Mouse (Mus musculus) limb, embryonic 12.5 days (tissue): ENCODE results near the gene Mtg2. TPM values are rescaled to one million over a fixed set of nuclear protein-coding genes. Genes with fewer than 3 reads are reported as not detected.

Source experiments
- ATAC-seq: fragments of 200-750 bp; cut with Nextera tagmentation; 2 replicates; pipeline ENCODE4 v1.8.0; 2017; ENCODE audit warnings: low read depth, moderate TSS enrichment; ENCODE audit not compliant: insufficient number of reproducible peaks, insufficient read depth, low FRiP score, low TSS enrichment
- H3K27ac ChIP-seq: fragments of 300-500 bp; sonication (generic); 2 replicates; pipeline ENCODE4 v1.5.1; 2016; ENCODE audit warnings: mild to moderate bottlenecking, moderate library complexity
- H3K27me3 ChIP-seq: fragments of 300-500 bp; sonication (generic); 2 replicates; pipeline ENCODE4 v1.6.1; 2016; ENCODE audit warnings: mild to moderate bottlenecking, moderate library complexity
- H3K36me3 ChIP-seq: fragments of 300-500 bp; sonication (generic); 2 replicates; pipeline ENCODE4 v1.6.1; 2016; ENCODE audit warnings: mild to moderate bottlenecking, moderate library complexity
- H3K4me1 ChIP-seq: fragments of 300-500 bp; sonication (generic); replicated peaks from 2 replicates; pipeline ENCODE4 v1.6.1; 2016
- H3K4me2 ChIP-seq: fragments of 300-500 bp; sonication (generic); 2 replicates; pipeline ENCODE4 v1.6.1; 2016; ENCODE audit warnings: mild to moderate bottlenecking, moderate library complexity
- H3K4me3 ChIP-seq: fragments of 300-500 bp; sonication (generic); replicated peaks from 2 replicates; pipeline ENCODE4 v1.5.1; 2016; ENCODE audit warnings: mild to moderate bottlenecking
- H3K9ac ChIP-seq: fragments of 300-500 bp; sonication (generic); replicated peaks from 2 replicates; pipeline ENCODE4 v1.6.1; 2016; ENCODE audit warnings: mild to moderate bottlenecking, moderate library complexity
- H3K9me3 ChIP-seq: fragments of 300-500 bp; sonication (generic); 2 replicates; pipeline ENCODE4 v1.6.1; 2016; ENCODE audit warnings: mild to moderate bottlenecking, moderate library complexity
- WGBS: fragments of 180-500 bp; shearing (Covaris S2); methylation state at CpG from one replicate; pipeline ENCODE4 v1.1.7; 2016; 5-methylcytosine and 5-hydroxymethylcytosine counted together
- polyA plus RNA-seq: library from polyadenylated mRNA; unstranded; fragments of >200 nt; fragmentation: Nextera tagmentation; extraction: Ambion mirVana; gene quantifications from 2 replicates; pipeline ENCODE4 v1.2.1, GENCODE M21; 2016

The Mtg2 gene
- polyA plus RNA-seq, 1 experiment from 2014 or later: 30.9 TPM

DNA sequence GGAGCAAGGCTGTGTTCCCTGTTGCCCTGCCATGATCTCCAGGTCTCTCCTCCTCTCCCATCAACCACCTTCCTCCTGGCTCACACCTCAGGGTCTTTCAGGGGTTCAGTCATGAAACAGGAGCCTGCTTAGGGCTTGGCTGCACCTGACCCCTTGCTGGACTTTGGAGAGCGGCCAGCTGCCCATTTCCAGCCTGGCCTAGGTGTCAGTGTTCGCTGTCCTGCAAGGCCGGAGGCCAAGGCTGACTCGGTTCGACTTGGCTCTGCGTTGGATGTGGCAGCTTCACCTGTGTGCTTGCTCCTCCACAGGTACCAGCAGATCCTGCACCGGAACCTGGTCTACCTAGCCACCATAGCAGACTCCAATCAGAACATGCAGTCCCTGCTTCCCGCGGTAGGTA is 17.4 kb upstream of the Mtg2 start:
- Histone ChIP-seq H3K4me3 (no peak overlapping the region), H3K36me3 (peaks cover 56% of the 10 kb centered on the region), H3K9ac (no peak overlapping the region), H3K27me3 (no peaks in the 10 kb centered on the region), H3K27ac (no peak overlapping the region), H3K4me1 (no peaks in the 10 kb centered on the region; the same call in 1 of the 2 replicates), H3K4me2 (no peak overlapping the region), H3K9me3 (no peaks in the 10 kb centered on the region)
- WGBS: 93% methylated on average over 9 of the region's 9 CpGs
- no peak for ATAC-seq

- Histone ChIP-seq H3K9me3 (no peaks in the 10 kb centered on the region), H3K9ac (no peak overlapping the region), H3K4me3 (no peak overlapping the region), H3K4me2 (no peak overlapping the region), H3K4me1 (no peaks in the 10 kb centered on the region), H3K36me3 (peaks cover 80% of the 10 kb centered on the region), H3K27ac (no peak overlapping the region), H3K27me3 (no peaks in the 10 kb centered on the region)
- no peak for ATAC-seq
- 95% methylated on average over 11 of the region's 11 CpGs for WGBS
Observed at GRCm38 (mm10) chr2:180063338-180064131, 6.9 kb upstream of the Mtg2 start.

DNA sequence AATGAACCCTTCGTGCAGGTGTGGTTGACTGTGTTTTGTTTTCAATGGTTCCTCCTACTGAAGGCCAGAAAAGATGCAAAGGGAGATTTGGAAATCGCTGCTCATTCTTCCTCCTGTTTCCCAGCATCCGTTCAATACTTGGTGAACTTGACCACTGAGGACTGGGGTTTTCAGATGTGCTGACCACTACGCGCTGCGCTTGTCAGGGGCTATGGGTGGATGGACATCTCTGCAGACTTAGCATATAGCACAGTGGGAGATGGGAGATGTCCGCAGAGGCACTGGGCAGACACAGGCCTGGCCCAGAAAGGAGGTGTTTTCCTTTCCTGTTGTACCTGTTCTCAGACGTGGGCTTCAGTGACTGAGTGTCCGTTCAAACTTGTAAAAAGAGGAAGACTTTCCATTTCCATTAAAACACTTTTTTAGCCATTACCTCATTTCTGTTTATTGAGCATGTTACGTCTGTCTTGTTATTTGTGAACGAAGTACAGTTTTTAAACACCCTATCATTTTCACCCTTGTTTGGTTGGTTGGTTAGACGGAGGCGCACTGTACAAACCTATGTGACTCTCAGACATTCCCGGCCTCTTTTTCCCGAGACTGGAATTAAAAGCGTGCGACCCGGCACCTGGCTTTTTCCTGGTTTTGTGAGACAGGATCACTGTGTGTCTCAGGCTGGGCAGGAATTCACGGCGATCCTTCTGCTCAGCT is 463 bp upstream of the Mtg2 start:
- ATAC-seq: peak; percentile 41
- peak overlapping the region; percentile 75 for H3K4me3 ChIP-seq
- H3K36me3 ChIP-seq: peaks cover 29% of the 10 kb centered on the region
- no peaks in the 10 kb centered on the region for H3K27me3 ChIP-seq
- no peaks in the 10 kb centered on the region for H3K9me3 ChIP-seq
- WGBS: 36% methylated on average over 20 of the region's 20 CpGs
- H3K27ac ChIP-seq: peak overlapping the region; percentile 75
- peak overlapping the region; percentile 73 for H3K9ac ChIP-seq
- peak overlapping the region; percentile 89 for H3K4me2 ChIP-seq
- peaks cover 13% of the 10 kb centered on the region for H3K4me1 ChIP-seq

DNA sequence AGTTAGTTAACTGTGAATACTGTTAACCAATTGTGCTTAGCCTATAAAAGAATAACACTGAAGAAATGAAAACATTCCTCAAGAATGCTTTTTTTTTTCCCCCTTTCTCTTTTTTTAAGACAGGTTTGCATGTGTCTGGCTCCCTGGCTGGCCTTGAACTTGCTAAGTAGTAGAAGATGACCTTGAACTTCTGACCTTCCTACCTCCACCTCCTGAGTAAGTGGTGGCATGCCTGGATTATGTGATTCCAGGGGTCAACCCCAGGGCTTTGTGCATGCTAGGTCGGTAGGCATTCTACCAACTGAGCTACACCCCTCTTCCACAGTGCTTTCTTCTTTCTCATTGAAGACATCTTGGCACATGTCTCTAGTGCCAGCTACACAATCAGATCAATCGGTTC is 1.3 kb downstream of the Mtg2 start:
- 81% methylated on average over 2 of the region's 2 CpGs for WGBS
- H3K4me1 ChIP-seq: peaks cover 13% of the 10 kb centered on the region
- no peak overlapping the region for H3K4me2 ChIP-seq
- H3K36me3 ChIP-seq: peaks cover 21% of the 10 kb centered on the region
- no peaks in the 10 kb centered on the region for H3K27me3 ChIP-seq
- no peak for ATAC-seq
- no peak overlapping the region for H3K4me3 ChIP-seq
- H3K9me3 ChIP-seq: no peaks in the 10 kb centered on the region
- H3K27ac ChIP-seq: no peak overlapping the region
- H3K9ac ChIP-seq: no peak overlapping the region

DNA sequence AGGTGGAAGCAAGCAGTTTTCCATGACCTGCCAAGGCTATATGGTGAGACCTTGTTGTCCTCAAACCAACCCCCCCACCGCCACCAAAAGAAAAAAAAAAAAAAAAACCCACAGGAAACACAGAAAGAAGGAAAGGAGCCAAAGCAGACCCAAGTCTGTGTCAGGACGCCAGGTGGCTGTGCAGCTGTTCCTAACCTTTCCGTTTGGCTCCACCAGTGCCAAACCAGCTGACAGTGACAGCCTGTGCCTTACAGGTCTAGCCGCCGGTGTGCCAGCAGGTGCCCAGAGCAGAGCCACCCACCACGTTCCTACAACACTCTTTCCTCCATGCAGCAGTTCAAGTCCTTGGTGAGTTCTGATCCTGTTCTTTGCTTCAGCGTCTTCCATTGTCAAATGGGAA is 2.5 kb downstream of the Mtg2 start:
- Histone ChIP-seq H3K4me1 (peaks cover 13% of the 10 kb centered on the region), H3K4me2 (no peak overlapping the region), H3K27me3 (no peaks in the 10 kb centered on the region), H3K9ac (no peak overlapping the region), H3K9me3 (no peaks in the 10 kb centered on the region), H3K27ac (no peak overlapping the region), H3K4me3 (no peak overlapping the region), H3K36me3 (peaks cover 21% of the 10 kb centered on the region)
- 90% methylated on average over 7 of the region's 7 CpGs for WGBS
- no peak for ATAC-seq

GRCm38 (mm10) chr2:180077622-180078021 is 7.2 kb downstream of the Mtg2 start:
- Histone ChIP-seq H3K4me3 (no peak overlapping the region), H3K4me2 (no peak overlapping the region), H3K9me3 (no peaks in the 10 kb centered on the region), H3K27me3 (no peaks in the 10 kb centered on the region), H3K27ac (no peak overlapping the region), H3K9ac (no peak overlapping the region), H3K4me1 (no peaks in the 10 kb centered on the region), H3K36me3 (peaks cover 46% of the 10 kb centered on the region)
- no peak for ATAC-seq
- 56% methylated on average over 3 of the region's 3 CpGs for WGBS

DNA sequence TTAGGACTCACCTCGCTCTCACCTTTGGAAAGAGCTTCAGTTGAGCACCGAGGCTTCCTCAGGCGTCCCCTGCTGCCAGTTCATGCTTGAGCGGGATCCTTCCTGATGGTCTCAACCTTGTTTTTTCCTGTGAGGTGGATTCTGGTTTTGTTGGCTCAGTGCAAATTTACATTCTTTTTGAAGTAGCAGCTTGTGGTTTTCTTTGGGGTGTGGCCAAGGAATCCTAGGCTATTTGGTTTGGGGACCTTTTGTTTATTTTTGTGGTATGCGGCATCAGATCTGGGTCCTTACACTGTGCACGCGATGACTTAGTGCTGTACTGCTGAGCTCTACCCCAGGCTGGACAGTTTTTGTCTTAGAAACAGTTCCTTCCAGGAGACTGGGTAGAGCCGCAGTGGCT is 10.3 kb downstream of the Mtg2 start:
- Histone ChIP-seq H3K9me3 (no peaks in the 10 kb centered on the region), H3K27ac (no peak overlapping the region), H3K27me3 (no peaks in the 10 kb centered on the region), H3K4me3 (no peak overlapping the region), H3K36me3 (peaks cover 63% of the 10 kb centered on the region), H3K9ac (no peak overlapping the region), H3K4me1 (peaks cover 10% of the 10 kb centered on the region; the same call in 1 of the 2 replicates), H3K4me2 (no peak overlapping the region)
- no peak for ATAC-seq
- 90% methylated on average over 8 of the region's 8 CpGs for WGBS

GRCm38 (mm10) chr2:180083063-180083462 is 12.7 kb downstream of the Mtg2 start:
- Histone ChIP-seq H3K9me3 (no peaks in the 10 kb centered on the region), H3K27ac (no peak overlapping the region), H3K4me2 (no peak overlapping the region), H3K36me3 (peaks cover 64% of the 10 kb centered on the region), H3K27me3 (no peaks in the 10 kb centered on the region), H3K4me3 (no peak overlapping the region), H3K4me1 (peaks cover 10% of the 10 kb centered on the region; the same call in 1 of the 2 replicates), H3K9ac (no peak overlapping the region)
- 93% methylated on average over 10 of the region's 10 CpGs for WGBS
- ATAC-seq: no peak

- no peak overlapping the region for H3K4me2 ChIP-seq
- peaks cover 52% of the 10 kb centered on the region for H3K36me3 ChIP-seq
- no peaks in the 10 kb centered on the region for H3K9me3 ChIP-seq
- no peak overlapping the region for H3K4me3 ChIP-seq
- WGBS: 21% methylated on average over 3 of the region's 3 CpGs
- no peak overlapping the region for H3K27ac ChIP-seq
- peaks cover 10% of the 10 kb centered on the region; the same call in 1 of the 2 replicates for H3K4me1 ChIP-seq
- ATAC-seq: no peak
- H3K9ac ChIP-seq: no peak overlapping the region
- no peaks in the 10 kb centered on the region for H3K27me3 ChIP-seq
Observed at GRCm38 (mm10) chr2:180084565-180084964, 14.2 kb downstream of the Mtg2 start.

DNA sequence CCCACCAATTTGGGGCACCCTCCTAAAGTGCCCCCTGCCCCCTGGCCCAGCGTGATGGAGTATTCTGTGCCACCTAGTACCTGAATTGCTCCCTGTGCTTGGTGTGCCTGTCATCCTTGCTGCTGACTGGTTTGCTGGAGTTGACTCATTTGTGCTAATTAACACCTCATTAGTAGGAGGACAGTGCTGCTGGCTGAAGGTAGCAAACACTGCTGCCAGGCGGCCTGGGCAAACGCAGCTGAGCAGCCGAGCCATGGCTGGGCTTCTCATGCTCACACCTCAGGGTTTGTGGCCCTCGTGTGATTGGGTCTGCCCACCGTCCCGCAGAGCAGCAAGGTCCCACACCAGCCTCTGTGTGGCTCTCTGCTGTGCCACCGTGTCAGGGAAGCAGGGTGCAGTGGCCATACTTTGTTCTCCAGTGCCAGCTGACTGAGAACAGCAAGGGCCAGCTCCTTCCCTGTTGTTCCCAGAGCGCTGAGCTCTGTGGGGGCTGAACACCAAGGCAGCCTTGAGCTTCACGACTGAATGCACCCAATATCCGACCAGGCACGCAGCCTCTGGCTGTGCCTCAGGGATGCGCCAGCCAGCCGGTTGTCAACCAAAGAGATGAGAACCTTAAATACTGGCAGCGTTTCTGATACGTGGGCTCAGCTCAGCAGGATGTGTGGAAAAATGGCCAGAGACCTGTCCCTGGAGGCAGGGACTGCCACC is 15.7 kb downstream of the Mtg2 start:
- Histone ChIP-seq H3K4me2 (no peak overlapping the region), H3K9ac (peak overlapping the region; percentile 27; the same call in 1 of the 2 replicates), H3K36me3 (peaks cover 42% of the 10 kb centered on the region), H3K9me3 (no peaks in the 10 kb centered on the region), H3K4me3 (no peak overlapping the region), H3K4me1 (peaks cover 10% of the 10 kb centered on the region; the same call in 1 of the 2 replicates), H3K27ac (no peak overlapping the region), H3K27me3 (no peaks in the 10 kb centered on the region)
- WGBS: 60% methylated on average over 16 of the region's 16 CpGs
- ATAC-seq: no peak

DNA sequence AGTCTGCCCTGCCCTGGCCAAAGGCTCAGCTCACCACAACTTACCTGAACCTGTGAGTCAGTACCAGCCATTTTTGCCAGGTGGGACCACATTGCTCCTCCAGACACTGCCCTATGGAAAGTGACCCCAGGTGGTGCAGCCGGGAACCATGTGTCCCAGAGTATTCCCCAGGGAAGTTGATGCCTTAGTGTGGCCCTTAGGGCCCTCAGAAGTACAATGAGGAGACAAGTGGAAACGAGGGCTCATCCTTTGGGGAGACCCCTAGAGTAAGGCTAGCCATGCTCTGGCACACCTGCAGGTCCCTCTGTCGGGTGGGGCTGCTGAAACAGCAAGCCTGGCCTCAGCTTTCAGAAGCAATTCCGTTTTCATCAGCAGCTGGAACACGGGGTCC is 16.2 kb downstream of the Mtg2 start:
- H3K9ac ChIP-seq: no peak overlapping the region
- peaks cover 42% of the 10 kb centered on the region for H3K36me3 ChIP-seq
- H3K4me3 ChIP-seq: no peak overlapping the region
- peaks cover 10% of the 10 kb centered on the region; the same call in 1 of the 2 replicates for H3K4me1 ChIP-seq
- WGBS: 76% methylated on average over 5 of the region's 5 CpGs
- H3K4me2 ChIP-seq: no peak overlapping the region
- no peaks in the 10 kb centered on the region for H3K27me3 ChIP-seq
- no peak for ATAC-seq
- no peaks in the 10 kb centered on the region for H3K9me3 ChIP-seq
- no peak overlapping the region for H3K27ac ChIP-seq
